Mouse (Mus musculus): ENCODE measurements at regions not wholly inside any gene's neighbourhood (a gene's known extent, or its start where the extent isn't known, plus 50 kb on each side); places are given as distances from the start of the nearest gene placed in this dataset.

GRCm38 (mm10) chr16:24166496-24166895, 177.8 kb upstream of the Bcl6 start:
- CTCF ChIA-PET: no interaction called here

GRCm38 (mm10) chr16:24165461-24166081, 176.9 kb upstream of the Bcl6 start:
- H3K27me3 ChIP-seq: no peaks in the 10 kb centered on the region
- POLR2A ChIA-PET: no interaction called here
- peak; percentile 77 for DNase-seq (ENCODE audit: low read depth, low spot score)
- CTCF ChIA-PET: interaction anchor here (1.2 to 1.3 kb wide), 2 partner anchors 8 to 11 kb away, joined by 3 to 4 read pairs; no protein-coding TSS in a partner anchor
- no peak for TF ChIP-seq CTCF (IDR thresholded peaks at IDR 0.05)
- in situ Hi-C loops (cut with MboI; ENCODE audit: low pct_unique_long_range_greater_than_20kb): no loop called here
- ATAC-seq: peak; percentile 87

More at GRCm38 (mm10) chr16:24166496-24166895, 177.8 kb upstream of the Bcl6 start:
- POLR2A ChIA-PET: no interaction called here
- no peak for TF ChIP-seq CTCF (IDR thresholded peaks at IDR 0.05)
- no peaks in the 10 kb centered on the region for H3K27me3 ChIP-seq
- ATAC-seq (no peak), DNase-seq (ENCODE audit: low read depth, low spot score) (no peak)
- in situ Hi-C loops (cut with MboI; ENCODE audit: low pct_unique_long_range_greater_than_20kb): no loop called here

- no peak for ATAC-seq
- POLR2A ChIA-PET: interaction anchor here (0.7 kb wide), 1 partner anchor 12 kb away, joined by 3 read pairs; no protein-coding TSS in a partner anchor
- H3K27me3 ChIP-seq: no peaks in the 10 kb centered on the region
- in situ Hi-C loops (cut with MboI; ENCODE audit: low pct_unique_long_range_greater_than_20kb): no loop called here
- no peak for TF ChIP-seq CTCF (IDR thresholded peaks at IDR 0.05)
- DNase-seq (ENCODE audit: low read depth, low spot score): no peak
- CTCF ChIA-PET: interaction anchor here (0.9 kb wide), 1 partner anchor 351 kb away, joined by 3 read pairs; no protein-coding TSS in a partner anchor
Measured at GRCm38 (mm10) chr16:24160705-24161285, 172.1 kb upstream of the Bcl6 start.

- in situ Hi-C loops (cut with MboI; ENCODE audit: low pct_unique_long_range_greater_than_20kb): no loop called here
- H3K27me3 ChIP-seq: no peaks in the 10 kb centered on the region
- POLR2A ChIA-PET: interaction anchor here (0.6 kb wide), 1 partner anchor 130 kb away, joined by 3 read pairs; no protein-coding TSS in a partner anchor
- TF ChIP-seq CTCF (IDR thresholded peaks at IDR 0.05): no peak
- no peak for DNase-seq (ENCODE audit: low read depth, low spot score)
- CTCF ChIA-PET: no interaction called here
- no peak for ATAC-seq
Measured at GRCm38 (mm10) chr16:24159336-24159735, 170.7 kb upstream of the Bcl6 start.

- CTCF ChIA-PET: no interaction called here
- POLR2A ChIA-PET: no interaction called here
- no peak for TF ChIP-seq CTCF (IDR thresholded peaks at IDR 0.05)
- ATAC-seq (no peak), DNase-seq (ENCODE audit: low read depth, low spot score) (no peak)
- H3K27me3 ChIP-seq: no peaks in the 10 kb centered on the region
- in situ Hi-C loops (cut with MboI; ENCODE audit: low pct_unique_long_range_greater_than_20kb): no loop called here
Measured at GRCm38 (mm10) chr16:24157753-24158152, 169.1 kb upstream of the Bcl6 start.

GRCm38 (mm10) chr16:24156729-24157430, 168.2 kb upstream of the Bcl6 start:
- ChIA-PET POLR2A (no interaction called here), CTCF (no interaction called here)
- in situ Hi-C loops (cut with MboI; ENCODE audit: low pct_unique_long_range_greater_than_20kb): no loop called here
- no peak for DNase-seq (ENCODE audit: low read depth, low spot score)
- no peaks in the 10 kb centered on the region for H3K27me3 ChIP-seq
- no peak for ATAC-seq
- TF ChIP-seq CTCF (IDR thresholded peaks at IDR 0.05): no peak

- in situ Hi-C loops (cut with MboI; ENCODE audit: low pct_unique_long_range_greater_than_20kb): no loop called here
- no peak for DNase-seq (ENCODE audit: low read depth, low spot score)
- ChIA-PET POLR2A (no interaction called here), CTCF (interaction anchor here (1.1 kb wide), 1 partner anchor 10 kb away, joined by 3 read pairs; no protein-coding TSS in a partner anchor)
- TF ChIP-seq CTCF (IDR thresholded peaks at IDR 0.05): no peak
- H3K27me3 ChIP-seq: no peaks in the 10 kb centered on the region
- ATAC-seq: no peak
Measured at GRCm38 (mm10) chr16:24154816-24155357, 166.2 kb upstream of the Bcl6 start.

GRCm38 (mm10) chr16:24153943-24154342, 165.3 kb upstream of the Bcl6 start:
- in situ Hi-C loops (cut with MboI; ENCODE audit: low pct_unique_long_range_greater_than_20kb): no loop called here
- CTCF ChIA-PET: interaction anchor here (1.1 kb wide), 1 partner anchor 11 kb away, joined by 3 read pairs; no protein-coding TSS in a partner anchor
- POLR2A ChIA-PET: no interaction called here
- DNase-seq (ENCODE audit: low read depth, low spot score): no peak
- no peak for ATAC-seq
- no peaks in the 10 kb centered on the region for H3K27me3 ChIP-seq
- TF ChIP-seq CTCF (IDR thresholded peaks at IDR 0.05): no peak

GRCm38 (mm10) chr16:24151831-24152247, 163.2 kb upstream of the Bcl6 start:
- TF ChIP-seq CTCF (IDR thresholded peaks at IDR 0.05): no peak
- ATAC-seq (no peak), DNase-seq (ENCODE audit: low read depth, low spot score) (no peak)
- ChIA-PET CTCF (interaction anchor here (1.1 kb wide), 1 partner anchor 86 kb away, joined by 3 read pairs; no protein-coding TSS in a partner anchor), POLR2A (no interaction called here)
- in situ Hi-C loops (cut with MboI; ENCODE audit: low pct_unique_long_range_greater_than_20kb): no loop called here
- no peaks in the 10 kb centered on the region for H3K27me3 ChIP-seq

GRCm38 (mm10) chr16:24151178-24151725, 162.6 kb upstream of the Bcl6 start:
- ChIA-PET POLR2A (no interaction called here), CTCF (no interaction called here)
- no peak for TF ChIP-seq CTCF (IDR thresholded peaks at IDR 0.05)
- ATAC-seq (no peak), DNase-seq (ENCODE audit: low read depth, low spot score) (no peak)
- in situ Hi-C loops (cut with MboI; ENCODE audit: low pct_unique_long_range_greater_than_20kb): no loop called here
- H3K27me3 ChIP-seq: no peaks in the 10 kb centered on the region

Data from Patski (cell line).